Mouse (Mus musculus) heart, postnatal 10 days (tissue): ENCODE results near the gene Hacd1. TPM values are rescaled to one million over a fixed set of nuclear protein-coding genes. Genes with fewer than 3 reads are reported as not detected.

ENCODE experiments used
- total RNA-seq, 2 experiments: library from RNA; stranded (reverse); gene quantifications; 2 replicates each; pipeline ENCODE4 v1.2.3; 2021

The Hacd1 gene
- total RNA-seq, 2 experiments from 2014 or later: 214 TPM

Other genes starting within 250 kb of the Hacd1 start
- 10 to 100 TPM; 37.7 to 40.5 TPM for gene Stam, start 18.0 kb upstream of the Hacd1 start, total RNA-seq
- not detected for gene Tmem236, start 118.4 kb upstream of the Hacd1 start, total RNA-seq
- gene Mrc1, start 173.3 kb upstream of the Hacd1 start, total RNA-seq: 10 to 100 TPM; 15.8 to 19.7 TPM